Mouse (Mus musculus): ENCODE measurements around the gene Gm10715.
"Not testable (repeated sequence)": the region's sequence is repeated elsewhere in the genome, so short reads cannot be mapped to it uniquely, and the experiment has no call there.

DNA sequence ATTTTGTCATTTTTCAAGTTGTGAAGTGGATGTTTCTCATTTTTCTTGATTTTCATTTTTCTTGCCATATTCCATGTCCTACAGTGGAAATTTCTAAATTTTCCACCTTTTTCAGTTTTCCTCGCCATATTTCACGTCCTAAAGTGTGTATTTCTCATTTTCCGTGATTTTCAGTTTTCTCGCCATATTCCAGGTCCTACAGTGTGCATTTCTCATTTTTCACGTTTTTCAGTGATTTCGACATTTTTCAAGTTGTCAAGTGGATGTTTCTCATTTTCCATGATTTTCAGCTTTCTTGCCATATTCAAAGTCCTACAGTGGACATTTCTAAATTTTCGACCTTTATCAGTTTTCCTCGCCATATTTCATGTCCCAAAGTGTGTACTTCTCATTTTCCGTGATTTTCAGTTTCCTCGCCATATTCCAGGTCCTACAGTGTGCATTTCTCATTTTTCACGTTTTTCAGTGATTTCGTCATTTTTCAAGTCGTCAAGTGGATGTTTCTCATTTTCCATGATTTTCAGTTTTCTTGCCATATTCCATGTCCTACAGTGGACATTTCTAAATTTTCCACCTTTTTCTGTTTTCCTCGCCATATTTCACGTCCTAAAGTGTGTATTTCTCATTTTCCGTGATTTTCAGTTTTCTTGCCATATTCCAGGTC lies 12.6 kb upstream of the Gm10715 start:
- TF ChIP-seq GATA1 (IDR thresholded peaks at IDR 0.05; ENCODE audit: borderline replicate concordance, low read length); FLI1 (IDR thresholded peaks at IDR 0.05; ENCODE audit: low read length): not testable (repeated sequence)

All from megakaryocyte, embryonic 14.5 days (primary cell).